Mouse (Mus musculus) kidney, adult 18-20 months (tissue): Measurements from ENCODE around the gene Ptpru.
A peak's percentile ranks its signal among the peaks of the same experiment; 100 is the strongest.
"Not testable (repeated sequence)": the region's sequence is repeated elsewhere in the genome, so short reads cannot be mapped to it uniquely, and the experiment has no call there.

ENCODE experiments used
- DNase-seq: peaks from one replicate; pipeline ENCODE4 v3.0.0; 2021

Ptpru gene

DNA sequence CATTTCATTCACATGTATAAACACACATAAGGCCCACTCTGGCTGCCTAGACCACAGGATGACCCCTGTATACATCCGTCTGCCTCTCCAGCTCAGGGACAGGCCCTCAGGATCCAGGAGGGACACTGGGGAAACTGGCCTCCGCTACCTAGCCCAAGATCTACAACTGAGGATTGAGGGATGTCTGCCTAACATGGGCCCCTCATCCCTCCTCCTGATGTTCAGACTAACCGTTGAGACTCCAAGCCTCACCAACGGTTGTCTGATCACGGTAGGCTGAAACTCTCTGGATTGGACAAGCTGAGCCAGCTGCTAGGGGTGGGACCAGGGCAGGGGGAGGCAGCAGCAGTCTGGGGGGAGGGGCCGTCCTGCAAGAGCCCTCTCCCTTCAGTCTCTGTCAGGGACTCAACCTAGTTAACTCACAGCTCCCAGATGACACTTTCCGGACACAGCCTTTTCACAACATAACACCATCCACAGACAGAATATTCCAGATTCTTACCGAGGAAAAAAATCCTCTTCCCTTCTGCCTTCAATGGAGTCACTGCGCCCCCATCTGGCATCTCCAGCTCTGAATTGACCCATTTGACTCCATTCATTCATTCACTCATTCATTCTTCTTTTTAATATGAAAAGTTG is 4.0 kb downstream of the Ptpru start:
- peak; percentile 50 for DNase-seq

DNA sequence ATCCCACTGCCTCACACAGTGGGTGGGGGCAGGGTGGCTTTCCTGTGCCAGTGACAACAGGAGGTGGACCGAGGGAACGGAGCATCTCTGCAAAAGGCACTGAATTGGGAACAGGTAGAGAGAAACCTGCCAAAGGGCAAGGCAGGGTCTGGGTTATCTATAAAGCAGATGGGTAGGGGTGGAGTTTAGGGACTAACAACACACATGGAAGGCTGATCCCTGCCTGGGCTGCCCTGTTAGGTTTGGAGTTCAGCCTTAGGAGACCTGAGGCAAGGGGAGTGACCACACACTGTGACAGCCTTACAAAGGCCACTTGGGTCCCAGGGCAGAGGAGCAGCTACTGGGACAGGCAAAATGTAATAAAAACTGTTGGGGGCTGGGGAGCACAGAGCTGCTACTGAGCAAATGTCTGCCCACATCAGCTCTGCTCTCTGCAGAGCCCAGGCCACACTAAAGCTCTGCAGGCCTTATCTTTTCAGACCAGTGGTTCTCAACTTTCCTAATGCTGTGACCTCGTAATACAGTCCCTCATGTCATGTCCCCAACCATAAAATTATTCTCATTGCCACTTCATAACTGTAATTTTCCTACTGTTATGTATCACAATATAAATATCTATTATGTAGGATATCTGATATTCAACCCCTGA is 5.2 kb downstream of the Ptpru start:
- DNase-seq, result no peak

GRCm38 (mm10) chr4:131831546-131832045 is 6.5 kb downstream of the Ptpru start:
- no peak for DNase-seq

- DNase-seq, result no peak
These were observed 9.0 kb downstream of the Ptpru start for GRCm38 (mm10) chr4:131829123-131829522.

GRCm38 (mm10) chr4:131826905-131827304 is 11.2 kb downstream of the Ptpru start:
- DNase-seq, result no peak

- DNase-seq, result peak; percentile 45
These were observed 12.3 kb downstream of the Ptpru start for GRCm38 (mm10) chr4:131825830-131826229.

- DNase-seq, result no peak
These were observed 13.1 kb downstream of the Ptpru start for GRCm38 (mm10) chr4:131824939-131825338.

DNA sequence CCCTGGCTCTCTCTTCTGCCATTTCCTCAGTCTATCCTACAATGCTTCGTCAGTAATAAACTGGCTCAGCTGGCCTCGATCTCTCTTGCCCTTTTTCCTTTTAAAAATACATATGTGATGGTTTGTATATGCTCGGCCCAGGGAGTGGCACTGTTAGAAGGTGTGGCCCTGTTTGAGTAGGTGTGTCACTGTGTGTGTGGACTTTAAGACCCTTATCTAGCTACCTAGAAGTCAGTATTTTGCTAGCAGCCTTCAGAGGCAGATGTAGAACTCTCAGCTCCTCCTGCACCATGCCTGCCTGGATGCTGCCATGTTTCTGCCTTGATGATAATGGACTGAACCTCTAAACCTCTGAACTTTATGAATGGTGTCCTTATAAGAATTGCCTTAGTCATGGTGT is 15.5 kb downstream of the Ptpru start:
- no peak for DNase-seq

DNA sequence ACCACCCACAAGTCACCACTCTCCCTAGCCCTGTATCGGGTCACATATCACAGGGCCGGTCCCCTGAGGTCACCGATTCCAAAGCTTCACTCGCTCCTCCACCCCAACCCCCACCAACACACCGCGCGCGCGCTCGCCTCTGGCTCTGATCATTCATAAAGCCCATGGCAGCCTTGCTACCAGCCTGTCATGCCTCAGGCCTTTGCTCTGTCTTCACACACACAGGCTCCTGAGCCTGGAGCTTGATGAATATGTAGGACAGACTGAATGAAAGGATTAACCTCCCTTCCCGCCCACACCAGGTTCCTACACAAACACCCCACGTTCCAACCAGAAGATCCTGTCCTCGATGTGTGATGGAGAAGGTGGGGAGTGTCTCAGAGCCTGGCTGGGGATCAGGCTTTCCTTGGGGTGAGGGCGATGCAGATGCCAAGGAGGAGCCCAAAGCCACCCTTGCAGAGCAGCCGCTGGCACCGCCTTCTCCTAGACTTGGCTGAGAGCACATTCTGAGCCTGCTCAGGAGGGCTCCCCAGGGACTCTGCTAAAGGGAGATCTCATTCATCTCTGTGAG is 16.8 kb downstream of the Ptpru start:
- no peak for DNase-seq

GRCm38 (mm10) chr4:131818926-131819325 is 19.2 kb downstream of the Ptpru start:
- no peak for DNase-seq

DNA sequence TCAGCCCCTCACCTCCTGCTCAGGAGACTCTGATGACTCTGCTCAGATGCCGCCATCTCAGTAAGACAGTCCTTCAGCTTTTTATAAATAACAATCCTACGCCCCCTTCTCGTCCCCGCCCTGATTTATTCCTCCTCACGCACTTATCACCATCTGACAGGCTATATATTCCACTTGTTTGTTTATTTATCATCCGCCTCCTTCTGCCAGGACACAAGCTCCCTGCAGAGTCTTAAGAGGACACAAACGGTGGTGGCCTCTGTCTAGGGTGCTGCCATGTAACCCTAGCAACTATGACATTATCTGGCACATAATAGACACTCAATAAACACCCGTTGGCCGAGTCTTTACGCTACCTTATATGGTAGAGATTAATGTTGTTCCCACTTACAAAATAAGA is 22.3 kb downstream of the Ptpru start:
- no peak for DNase-seq

- DNase-seq, result no peak
These were observed 23.2 kb downstream of the Ptpru start for GRCm38 (mm10) chr4:131814869-131815268.

DNA sequence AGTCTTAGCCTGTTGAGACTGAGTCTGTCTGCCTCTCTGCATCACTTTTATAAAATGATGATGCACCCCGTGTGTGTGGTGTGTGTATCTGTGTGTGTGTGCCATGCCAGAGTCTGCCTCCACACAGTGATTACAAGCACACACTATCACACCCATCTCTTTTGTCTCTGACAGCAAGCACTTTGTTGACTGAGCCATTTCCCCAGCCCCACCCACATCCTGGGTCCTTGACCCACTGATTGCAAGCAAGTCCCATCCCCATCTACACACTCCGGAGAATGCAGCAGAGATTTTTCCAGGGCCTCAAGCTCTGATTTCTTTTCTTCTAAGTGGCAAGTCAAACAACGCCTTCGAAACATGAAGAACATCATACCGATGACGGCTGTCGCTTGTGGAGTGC is 24.3 kb downstream of the Ptpru start:
- DNase-seq, result no peak

GRCm38 (mm10) chr4:131812458-131812857 is 25.6 kb downstream of the Ptpru start:
- DNase-seq, result no peak

GRCm38 (mm10) chr4:131805255-131805654 is 32.8 kb downstream of the Ptpru start:
- DNase-seq, result no peak

- not testable (repeated sequence) for DNase-seq
These were observed 33.4 kb downstream of the Ptpru start for GRCm38 (mm10) chr4:131804732-131805131.

DNA sequence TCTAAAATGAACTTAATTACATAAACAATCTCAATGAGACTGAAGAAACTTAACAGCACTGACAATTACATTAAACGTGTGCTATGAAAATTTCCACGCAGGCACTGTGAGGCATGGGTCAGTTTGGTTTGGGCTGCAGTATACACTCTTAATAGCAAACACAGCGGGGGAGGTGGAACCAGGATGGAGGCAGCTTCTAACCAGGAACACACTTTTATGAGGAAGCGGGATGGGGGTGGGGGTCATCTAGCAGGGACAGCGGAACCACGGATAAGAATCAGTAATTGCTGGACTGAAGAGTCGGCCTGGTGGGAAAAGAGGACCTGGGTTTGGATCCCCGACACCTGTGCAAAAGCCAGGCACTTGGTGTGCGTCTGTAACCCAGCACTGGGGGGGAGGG is 34.2 kb downstream of the Ptpru start:
- no peak for DNase-seq

DNA sequence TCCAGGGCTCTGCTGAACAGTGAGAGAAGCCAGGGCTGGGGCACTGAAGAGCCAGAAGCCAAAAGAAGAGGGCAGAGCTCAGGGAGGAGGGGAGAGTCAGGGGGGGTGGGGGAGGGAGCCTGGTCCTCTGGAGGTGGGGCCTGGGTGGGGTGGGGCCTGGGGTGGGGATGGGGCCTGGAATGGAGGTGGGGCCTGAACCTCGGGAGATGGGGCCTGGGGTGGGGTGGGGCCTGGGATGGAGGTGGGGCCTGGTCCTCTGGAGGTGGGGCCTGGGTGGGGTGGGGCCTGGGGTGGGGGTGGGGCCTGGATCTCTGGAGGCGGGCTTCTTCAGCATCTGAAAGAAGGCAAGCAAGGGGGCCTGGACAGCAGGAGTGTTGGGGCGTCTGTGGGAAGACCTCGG is 39.1 kb downstream of the Ptpru start:
- no peak for DNase-seq

- DNase-seq, result no peak
These were observed 40.2 kb downstream of the Ptpru start for GRCm38 (mm10) chr4:131797920-131798319.

DNA sequence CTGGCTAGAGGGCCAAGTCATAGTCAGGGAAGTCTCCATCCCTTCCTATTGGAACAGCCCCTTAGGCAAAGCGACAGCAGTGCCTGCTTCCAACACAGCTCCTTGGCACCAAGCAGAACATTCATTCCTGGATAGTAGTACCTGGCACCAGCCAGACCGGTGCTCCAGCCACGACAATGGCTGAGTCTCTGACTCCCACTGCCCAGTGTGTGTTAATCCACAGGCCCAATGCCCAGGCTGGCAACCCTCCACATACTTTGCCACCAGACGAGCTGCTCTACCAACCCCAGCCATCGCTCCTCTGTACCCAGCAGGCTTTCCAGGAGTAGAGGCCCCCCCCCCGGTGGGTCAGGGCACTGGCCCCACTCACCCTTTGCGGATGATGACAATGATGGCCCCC is 40.6 kb downstream of the Ptpru start:
- DNase-seq, result no peak

DNA sequence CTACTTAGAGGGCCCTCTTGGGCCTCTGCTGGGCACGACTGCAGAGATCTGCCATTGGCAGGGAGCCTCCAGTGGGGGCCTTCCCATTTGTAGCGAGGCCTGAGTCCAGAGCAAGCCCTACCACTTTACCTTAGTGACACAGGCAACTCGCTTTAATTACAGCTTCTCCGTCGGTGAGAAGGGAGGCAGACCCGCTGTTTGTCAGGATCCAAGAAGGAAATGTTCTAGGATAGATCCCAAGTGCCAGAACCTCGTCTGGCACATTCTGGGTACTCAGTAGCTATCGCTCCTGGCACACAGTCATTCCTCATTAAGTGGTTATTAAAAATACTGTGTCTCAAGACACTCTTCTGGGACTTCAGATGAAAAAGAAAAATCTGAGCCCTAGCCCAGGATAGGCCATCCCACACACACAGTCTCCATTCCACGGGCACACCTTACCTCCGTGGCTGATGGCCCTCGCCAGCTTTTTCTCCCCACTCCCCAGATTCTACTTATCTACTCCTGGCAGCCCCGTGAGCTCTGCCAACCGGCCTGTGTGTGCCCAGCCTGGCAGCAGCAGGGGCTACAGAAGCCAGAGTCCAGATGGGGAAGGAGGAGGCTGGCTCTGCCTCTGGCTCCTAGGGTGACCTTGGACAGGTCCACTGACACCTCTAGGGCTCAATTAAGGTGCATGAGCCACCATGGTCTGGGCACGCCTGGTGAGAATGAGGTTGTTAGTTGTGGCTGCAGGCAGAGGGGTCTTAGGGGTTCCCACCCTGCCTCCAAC is 41.6 kb downstream of the Ptpru start:
- no peak for DNase-seq

DNA sequence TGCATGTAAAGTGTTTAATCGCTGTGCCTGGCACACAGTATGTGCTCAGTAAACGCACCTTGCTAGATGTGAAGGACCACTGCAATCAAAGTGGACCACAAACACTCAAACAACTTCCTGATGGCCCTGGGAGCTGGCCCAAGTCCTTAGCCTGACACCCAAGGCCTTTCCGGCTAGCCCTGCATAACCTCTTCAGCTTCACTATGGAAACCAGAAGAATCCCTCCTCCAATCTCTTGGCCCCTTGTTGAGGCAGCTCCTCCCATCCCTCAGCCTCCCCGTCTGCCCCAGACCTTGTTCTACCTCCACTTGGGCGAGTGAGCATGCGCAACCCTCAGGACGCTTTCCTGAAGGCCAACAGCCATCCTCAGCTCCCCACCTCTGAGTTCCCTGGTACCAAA is 51.3 kb downstream of the Ptpru start:
- peak; percentile 11 for DNase-seq

GRCm38 (mm10) chr4:131784034-131784433 is 54.1 kb downstream of the Ptpru start:
- peak; percentile 54 for DNase-seq

DNA sequence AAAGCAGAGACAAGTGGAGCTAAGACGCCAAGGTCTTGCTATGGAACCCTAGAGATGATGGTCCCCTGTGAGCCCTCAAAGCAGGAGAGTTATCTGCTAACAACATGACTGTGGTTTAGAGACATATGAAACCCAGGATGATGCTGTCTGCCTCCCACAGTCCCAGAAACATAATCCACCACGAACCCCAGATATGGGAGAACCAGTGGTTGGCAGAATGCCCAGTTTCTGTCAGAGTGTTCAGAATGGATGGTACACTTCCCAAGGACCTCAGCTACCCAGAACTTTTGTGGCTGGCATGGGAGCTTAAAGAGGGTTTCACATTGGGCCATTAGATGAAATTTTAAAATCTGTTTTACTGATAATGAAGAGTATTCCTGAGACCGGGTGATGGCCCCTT is 57.1 kb downstream of the Ptpru start:
- DNase-seq, result peak; percentile 34
